Mouse (Mus musculus): ENCODE results near the gene Xxylt1. TPM values are rescaled to one million over a fixed set of nuclear protein-coding genes. Genes with fewer than 3 reads are reported as not detected.
"Not testable (repeated sequence)": the region's sequence is repeated elsewhere in the genome, so short reads cannot be mapped to it uniquely, and the experiment has no call there.

The Xxylt1 gene
- polyA plus RNA-seq, 1 experiment from 2014 or later, result 11.7 TPM

GRCm38 (mm10) chr16:31007582-31007981 is 73.7 kb downstream of the Xxylt1 start:
- WGBS, result 85% methylated on average over 12 of the region's 12 CpGs
- H3K4me2 ChIP-seq (ENCODE audit: low read depth, low read length), result no peak overlapping the region
- H3K4me3 ChIP-seq (ENCODE audit: low read length), result no peak overlapping the region
- H3K9me3 ChIP-seq (ENCODE audit: control insufficient read depth, low read length), result no peaks in the 10 kb centered on the region
- H3K9ac ChIP-seq (ENCODE audit: low read length), result no peak overlapping the region
- no peaks in the 10 kb centered on the region for H3K27me3 ChIP-seq (ENCODE audit: control insufficient read depth, insufficient read depth, low read depth, low read length)
- peaks cover 18% of the 10 kb centered on the region for H3K4me1 ChIP-seq (replicated peaks; ENCODE audit: control insufficient read depth, insufficient read depth, low read length)
- no peaks in the 10 kb centered on the region for H3K36me3 ChIP-seq (ENCODE audit: control insufficient read depth, insufficient read depth, low read length)
- no peak overlapping the region for H3K27ac ChIP-seq (ENCODE audit: low read length)
- no peak for ATAC-seq (ENCODE audit: low read depth)

- H3K4me1 ChIP-seq (replicated peaks; ENCODE audit: control insufficient read depth, insufficient read depth, low read length), result peaks cover 19% of the 10 kb centered on the region
Measured at GRCm38 (mm10) chr16:31005693-31006092, 75.5 kb downstream of the Xxylt1 start.

GRCm38 (mm10) chr16:31004321-31004682 is 76.9 kb downstream of the Xxylt1 start:
- Histone ChIP-seq H3K27me3 (ENCODE audit: control insufficient read depth, insufficient read depth, low read depth, low read length) (no peaks in the 10 kb centered on the region), H3K9ac (ENCODE audit: low read length) (no peak overlapping the region), H3K36me3 (ENCODE audit: control insufficient read depth, insufficient read depth, low read length) (no peaks in the 10 kb centered on the region), H3K4me1 (replicated peaks; ENCODE audit: control insufficient read depth, insufficient read depth, low read length) (peaks cover 19% of the 10 kb centered on the region), H3K27ac (ENCODE audit: low read length) (peak overlapping the region; percentile 54; the same call in 1 of the 2 replicates), H3K4me2 (ENCODE audit: low read depth, low read length) (no peak overlapping the region), H3K4me3 (ENCODE audit: low read length) (no peak overlapping the region), H3K9me3 (ENCODE audit: control insufficient read depth, low read length) (no peaks in the 10 kb centered on the region)
- WGBS, result 34% methylated on average over 2 of the region's 2 CpGs
- ATAC-seq (ENCODE audit: low read depth), result peak; percentile 44; the same call in 1 of the 2 replicates

More at GRCm38 (mm10) chr16:31005693-31006092, 75.5 kb downstream of the Xxylt1 start:
- ATAC-seq (ENCODE audit: low read depth), result no peak
- Histone ChIP-seq H3K9me3 (ENCODE audit: control insufficient read depth, low read length) (no peaks in the 10 kb centered on the region), H3K4me2 (ENCODE audit: low read depth, low read length) (no peak overlapping the region), H3K27ac (ENCODE audit: low read length) (no peak overlapping the region), H3K9ac (ENCODE audit: low read length) (no peak overlapping the region), H3K27me3 (ENCODE audit: control insufficient read depth, insufficient read depth, low read depth, low read length) (no peaks in the 10 kb centered on the region), H3K36me3 (ENCODE audit: control insufficient read depth, insufficient read depth, low read length) (no peaks in the 10 kb centered on the region), H3K4me3 (ENCODE audit: low read length) (no peak overlapping the region)
- WGBS, result 40% methylated on average over 7 of the region's 7 CpGs

- Histone ChIP-seq H3K4me3 (ENCODE audit: low read length) (0 out of 2 replicates have a peak overlapping the region, but pooled peaks have one; percentile 7), H3K27ac (ENCODE audit: low read length) (peak overlapping the region; percentile 54), H3K4me1 (replicated peaks; ENCODE audit: control insufficient read depth, insufficient read depth, low read length) (peaks cover 19% of the 10 kb centered on the region), H3K4me2 (ENCODE audit: low read depth, low read length) (peak overlapping the region; percentile 9)
- not testable (repeated sequence) for H3K27me3 ChIP-seq (ENCODE audit: control insufficient read depth, insufficient read depth, low read depth, low read length); H3K36me3 ChIP-seq (ENCODE audit: control insufficient read depth, insufficient read depth, low read length); H3K9ac ChIP-seq (ENCODE audit: low read length); H3K9me3 ChIP-seq (ENCODE audit: control insufficient read depth, low read length)
- peak; percentile 82 for ATAC-seq (ENCODE audit: low read depth)
- WGBS, result 4% methylated on average over 10 of the region's 10 CpGs
Measured at GRCm38 (mm10) chr16:31003592-31004320, 77.5 kb downstream of the Xxylt1 start.

GRCm38 (mm10) chr16:31002926-31003325 is 78.3 kb downstream of the Xxylt1 start:
- H3K4me2 ChIP-seq (ENCODE audit: low read depth, low read length), result no peak overlapping the region
- ATAC-seq (ENCODE audit: low read depth), result no peak
- no peaks in the 10 kb centered on the region for H3K36me3 ChIP-seq (ENCODE audit: control insufficient read depth, insufficient read depth, low read length)
- 55% methylated on average over 6 of the region's 6 CpGs for WGBS
- H3K4me1 ChIP-seq (replicated peaks; ENCODE audit: control insufficient read depth, insufficient read depth, low read length), result peaks cover 19% of the 10 kb centered on the region
- no peak overlapping the region for H3K4me3 ChIP-seq (ENCODE audit: low read length)
- H3K9ac ChIP-seq (ENCODE audit: low read length), result 0 out of 2 replicates have a peak overlapping the region, but pooled peaks have one; percentile 20
- no peaks in the 10 kb centered on the region for H3K9me3 ChIP-seq (ENCODE audit: control insufficient read depth, low read length)
- no peak overlapping the region for H3K27ac ChIP-seq (ENCODE audit: low read length)
- no peaks in the 10 kb centered on the region for H3K27me3 ChIP-seq (ENCODE audit: control insufficient read depth, insufficient read depth, low read depth, low read length)

- no peak overlapping the region for H3K4me2 ChIP-seq (ENCODE audit: low read depth, low read length)
- H3K27me3 ChIP-seq (ENCODE audit: control insufficient read depth, insufficient read depth, low read depth, low read length), result no peaks in the 10 kb centered on the region
- H3K9me3 ChIP-seq (ENCODE audit: control insufficient read depth, low read length), result no peaks in the 10 kb centered on the region
- no peak overlapping the region for H3K27ac ChIP-seq (ENCODE audit: low read length)
- no peak overlapping the region for H3K4me3 ChIP-seq (ENCODE audit: low read length)
- no peak overlapping the region for H3K9ac ChIP-seq (ENCODE audit: low read length)
- H3K36me3 ChIP-seq (ENCODE audit: control insufficient read depth, insufficient read depth, low read length), result no peaks in the 10 kb centered on the region
- WGBS, result 87% methylated on average over 6 of the region's 6 CpGs
- no peak for ATAC-seq (ENCODE audit: low read depth)
- H3K4me1 ChIP-seq (replicated peaks; ENCODE audit: control insufficient read depth, insufficient read depth, low read length), result peaks cover 19% of the 10 kb centered on the region
Measured at GRCm38 (mm10) chr16:31002117-31002516, 79.1 kb downstream of the Xxylt1 start.

GRCm38 (mm10) chr16:30998711-30999110 is 82.5 kb downstream of the Xxylt1 start:
- no peaks in the 10 kb centered on the region for H3K36me3 ChIP-seq (ENCODE audit: control insufficient read depth, insufficient read depth, low read length)

GRCm38 (mm10) chr16:30998048-30998447 is 83.2 kb downstream of the Xxylt1 start:
- WGBS, result 83% methylated on average over 2 of the region's 2 CpGs
- ATAC-seq (ENCODE audit: low read depth), result no peak
- Histone ChIP-seq H3K4me2 (ENCODE audit: low read depth, low read length) (no peak overlapping the region), H3K36me3 (ENCODE audit: control insufficient read depth, insufficient read depth, low read length) (no peaks in the 10 kb centered on the region), H3K27me3 (ENCODE audit: control insufficient read depth, insufficient read depth, low read depth, low read length) (no peaks in the 10 kb centered on the region), H3K9ac (ENCODE audit: low read length) (no peak overlapping the region), H3K4me3 (ENCODE audit: low read length) (no peak overlapping the region), H3K9me3 (ENCODE audit: control insufficient read depth, low read length) (no peaks in the 10 kb centered on the region), H3K4me1 (replicated peaks; ENCODE audit: control insufficient read depth, insufficient read depth, low read length) (peaks cover 10% of the 10 kb centered on the region), H3K27ac (ENCODE audit: low read length) (no peak overlapping the region)

More at GRCm38 (mm10) chr16:30998711-30999110, 82.5 kb downstream of the Xxylt1 start:
- WGBS, result 72% methylated on average over 2 of the region's 2 CpGs
- no peaks in the 10 kb centered on the region for H3K9me3 ChIP-seq (ENCODE audit: control insufficient read depth, low read length)
- no peak overlapping the region for H3K4me3 ChIP-seq (ENCODE audit: low read length)
- H3K4me2 ChIP-seq (ENCODE audit: low read depth, low read length), result no peak overlapping the region
- H3K9ac ChIP-seq (ENCODE audit: low read length), result no peak overlapping the region
- peaks cover 13% of the 10 kb centered on the region for H3K4me1 ChIP-seq (replicated peaks; ENCODE audit: control insufficient read depth, insufficient read depth, low read length)
- H3K27me3 ChIP-seq (ENCODE audit: control insufficient read depth, insufficient read depth, low read depth, low read length), result no peaks in the 10 kb centered on the region
- ATAC-seq (ENCODE audit: low read depth), result no peak
- H3K27ac ChIP-seq (ENCODE audit: low read length), result no peak overlapping the region

- Histone ChIP-seq H3K36me3 (ENCODE audit: control insufficient read depth, insufficient read depth, low read length) (no peaks in the 10 kb centered on the region), H3K27me3 (ENCODE audit: control insufficient read depth, insufficient read depth, low read depth, low read length) (no peaks in the 10 kb centered on the region), H3K4me2 (ENCODE audit: low read depth, low read length) (no peak overlapping the region), H3K9me3 (ENCODE audit: control insufficient read depth, low read length) (no peaks in the 10 kb centered on the region), H3K4me3 (ENCODE audit: low read length) (no peak overlapping the region), H3K27ac (ENCODE audit: low read length) (no peak overlapping the region), H3K4me1 (replicated peaks; ENCODE audit: control insufficient read depth, insufficient read depth, low read length) (peaks cover 4% of the 10 kb centered on the region; the same call in 1 of the 2 replicates), H3K9ac (ENCODE audit: low read length) (no peak overlapping the region)
- 69% methylated on average over 5 of the region's 5 CpGs for WGBS
- no peak for ATAC-seq (ENCODE audit: low read depth)
Measured at GRCm38 (mm10) chr16:30995446-30995845, 85.8 kb downstream of the Xxylt1 start.
